Mouse (Mus musculus): Measurements from ENCODE around the gene Cd101. TPM values are rescaled to one million over a fixed set of nuclear protein-coding genes. Genes with fewer than 3 reads are reported as not detected.

Gene Cd101
- polyA plus RNA-seq, 1 experiment from 2014 or later = 0.23 TPM

DNA sequence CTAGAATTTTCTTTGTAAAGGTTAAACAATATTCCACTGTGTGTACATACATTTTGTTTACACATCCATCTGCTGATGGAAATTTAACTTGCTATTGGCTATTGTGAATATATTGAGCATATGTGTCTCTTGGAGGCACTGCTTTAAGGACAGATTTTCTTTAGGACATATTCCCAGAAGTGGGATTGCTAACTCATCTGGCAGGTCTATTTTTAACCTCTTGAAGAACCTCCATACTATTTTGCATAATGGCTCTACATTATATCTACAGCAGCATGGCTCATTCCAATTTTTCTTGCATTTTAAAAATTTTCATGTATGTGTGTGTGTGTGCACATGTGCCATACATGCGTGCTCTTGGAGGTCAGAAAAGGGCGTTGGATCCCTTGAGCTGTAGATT lies 6.6 kb upstream of the Cd101 start:
- no peak overlapping the region for H3K4me2 ChIP-seq
- no peak for ATAC-seq (ENCODE audit: insufficient number of reproducible peaks, low FRiP score, low TSS enrichment, low read depth)
- H3K4me3 ChIP-seq = no peak overlapping the region
- H3K27ac ChIP-seq = no peak overlapping the region
- H3K9me3 ChIP-seq = no peaks in the 10 kb centered on the region
- H3K36me3 ChIP-seq = no peaks in the 10 kb centered on the region
- H3K9ac ChIP-seq = no peak overlapping the region
- no peaks in the 10 kb centered on the region for H3K27me3 ChIP-seq
- WGBS = 94% methylated on average over 2 of the region's 2 CpGs
- H3K4me1 ChIP-seq = peaks cover 13% of the 10 kb centered on the region

DNA sequence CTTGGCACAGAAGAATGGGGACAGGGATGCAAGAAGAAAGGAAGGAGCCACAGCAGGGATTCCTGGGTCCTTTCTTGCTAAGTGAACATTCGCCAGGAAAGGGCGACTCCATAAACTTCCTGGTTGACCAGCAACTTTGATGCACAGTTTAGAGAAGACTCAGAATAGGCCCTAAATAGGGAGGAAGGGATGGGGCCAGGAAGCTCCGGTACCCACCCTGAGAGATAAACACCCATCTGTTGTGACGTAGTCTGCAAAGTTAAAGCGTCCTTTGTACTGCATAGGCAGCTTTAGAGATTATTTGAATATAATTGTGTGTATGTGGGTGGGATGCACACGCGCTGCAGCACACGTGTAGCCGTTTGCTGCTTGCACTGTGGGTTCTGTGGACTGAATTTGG lies 5.2 kb upstream of the Cd101 start:
- H3K4me2 ChIP-seq = no peak overlapping the region
- no peak for ATAC-seq (ENCODE audit: insufficient number of reproducible peaks, low FRiP score, low TSS enrichment, low read depth)
- no peaks in the 10 kb centered on the region for H3K27me3 ChIP-seq
- no peaks in the 10 kb centered on the region for H3K9me3 ChIP-seq
- H3K27ac ChIP-seq = no peak overlapping the region
- 90% methylated on average over 9 of the region's 9 CpGs for WGBS
- no peak overlapping the region for H3K4me3 ChIP-seq
- H3K36me3 ChIP-seq = no peaks in the 10 kb centered on the region
- H3K9ac ChIP-seq = no peak overlapping the region
- H3K4me1 ChIP-seq = peaks cover 13% of the 10 kb centered on the region

DNA sequence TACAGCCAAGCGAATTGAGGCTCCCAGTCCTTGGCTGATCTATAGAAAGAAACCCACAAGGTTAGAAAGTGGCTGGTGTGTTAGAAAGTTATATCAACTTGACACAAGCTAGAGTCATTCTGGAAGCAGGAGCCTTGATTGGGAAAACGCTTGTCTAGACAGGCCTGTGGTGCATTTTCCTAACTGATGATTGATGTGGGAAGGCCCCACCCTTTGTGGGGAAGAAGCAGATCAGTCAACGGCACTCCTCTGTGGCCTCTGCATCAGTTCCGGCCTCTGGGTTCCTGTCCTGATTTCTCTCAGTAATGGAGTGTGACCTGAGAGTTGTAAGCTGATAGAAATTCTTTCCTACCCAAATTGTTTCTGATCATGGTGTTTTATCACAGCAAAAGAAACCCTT lies 4.3 kb upstream of the Cd101 start:
- no peak for ATAC-seq (ENCODE audit: insufficient number of reproducible peaks, low FRiP score, low TSS enrichment, low read depth)

DNA sequence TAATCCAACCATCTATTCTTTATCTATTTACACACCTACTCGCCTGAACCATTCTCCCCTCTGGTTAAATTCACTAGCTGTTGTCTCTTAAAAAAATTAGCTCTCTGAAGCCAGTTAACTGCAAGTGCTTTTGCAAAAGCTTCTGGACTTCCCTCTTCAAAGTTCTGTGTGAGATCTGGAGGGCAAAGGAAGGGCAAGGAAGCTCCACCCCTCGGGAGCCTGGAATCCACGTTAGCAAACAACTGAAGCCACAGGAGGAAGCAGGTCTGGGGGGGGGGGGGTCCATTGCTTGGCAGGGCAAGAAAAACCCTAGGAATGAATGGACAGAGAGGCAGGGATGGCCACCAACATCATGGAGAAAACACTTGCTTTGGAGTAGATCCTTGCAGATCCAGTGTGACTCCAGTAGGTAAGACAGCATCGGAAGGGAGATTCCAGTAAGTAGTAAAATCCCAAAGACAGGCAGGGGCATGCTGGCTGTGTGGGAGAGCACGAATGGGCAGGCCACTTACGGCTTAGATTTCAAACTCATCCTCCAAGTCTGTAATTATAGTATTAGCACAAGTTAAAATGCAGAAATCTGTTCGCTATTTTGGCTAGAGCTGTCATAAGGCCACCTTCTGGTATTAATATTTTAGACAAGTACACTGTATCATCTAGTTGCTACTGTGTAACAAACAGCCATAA lies 2.2 kb upstream of the Cd101 start:
- H3K36me3 ChIP-seq = no peaks in the 10 kb centered on the region
- 39% methylated on average over 7 of the region's 7 CpGs for WGBS

More for the DNA sequence above, 4.3 kb upstream of the Cd101 start:
- Histone ChIP-seq H3K4me2 (no peak overlapping the region), H3K27me3 (no peaks in the 10 kb centered on the region), H3K27ac (no peak overlapping the region), H3K4me3 (no peak overlapping the region), H3K9ac (no peak overlapping the region), H3K9me3 (no peaks in the 10 kb centered on the region), H3K4me1 (peaks cover 13% of the 10 kb centered on the region), H3K36me3 (no peaks in the 10 kb centered on the region)
- 54% methylated on average over 4 of the region's 4 CpGs for WGBS

DNA sequence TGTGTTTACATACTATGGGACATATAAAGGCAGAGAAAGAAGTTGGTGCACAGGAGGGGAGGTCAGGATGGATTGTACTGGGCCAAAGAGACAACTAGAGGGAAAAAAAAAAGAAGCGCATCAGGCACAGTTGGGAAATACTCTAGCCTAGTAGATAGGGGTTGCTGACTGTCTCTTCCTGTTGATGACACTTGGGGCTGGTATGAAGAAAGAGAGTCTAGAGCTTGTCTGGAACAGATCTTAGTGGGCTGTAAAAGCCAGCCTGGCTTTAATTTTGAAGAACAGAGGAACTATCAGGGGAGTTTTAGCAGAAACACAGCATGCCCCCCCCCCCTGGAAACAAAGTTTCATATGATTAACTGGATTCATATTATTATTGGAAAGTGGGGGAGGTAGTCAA lies 1.3 kb upstream of the Cd101 start:
- 96% methylated on average over 1 of the region's 1 CpGs for WGBS
- ATAC-seq (ENCODE audit: insufficient number of reproducible peaks, low FRiP score, low TSS enrichment, low read depth) = no peak
- Histone ChIP-seq H3K4me3 (no peak overlapping the region), H3K27ac (no peak overlapping the region), H3K4me2 (no peak overlapping the region), H3K36me3 (no peaks in the 10 kb centered on the region), H3K27me3 (no peaks in the 10 kb centered on the region), H3K9ac (no peak overlapping the region), H3K4me1 (peaks cover 4% of the 10 kb centered on the region; the same call in 1 of the 2 replicates), H3K9me3 (no peaks in the 10 kb centered on the region)

More for the DNA sequence above, 2.2 kb upstream of the Cd101 start:
- Histone ChIP-seq H3K4me1 (peaks cover 4% of the 10 kb centered on the region; the same call in 1 of the 2 replicates), H3K9ac (no peak overlapping the region), H3K27me3 (no peaks in the 10 kb centered on the region), H3K27ac (no peak overlapping the region), H3K4me2 (no peak overlapping the region), H3K4me3 (no peak overlapping the region), H3K9me3 (no peaks in the 10 kb centered on the region)
- ATAC-seq (ENCODE audit: insufficient number of reproducible peaks, low FRiP score, low TSS enrichment, low read depth) = no peak

DNA sequence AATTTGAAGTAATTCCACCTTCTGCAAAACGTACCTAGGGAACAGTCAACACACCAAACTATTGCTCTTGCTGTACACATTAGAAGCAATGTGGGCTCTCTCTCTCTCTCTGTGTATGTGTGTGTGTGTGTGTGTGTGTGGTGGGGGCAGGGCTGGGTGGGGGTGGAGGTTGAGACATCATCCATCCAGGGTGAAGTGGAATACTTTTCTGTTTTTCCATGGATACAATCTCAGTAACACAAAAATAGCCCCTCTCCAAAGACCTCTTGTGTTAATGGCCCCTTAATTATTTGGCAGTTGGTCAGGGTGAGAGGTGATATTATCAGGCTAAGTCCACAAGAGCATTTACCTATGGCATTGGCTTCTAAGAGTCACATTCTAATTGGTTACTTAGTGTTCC lies 2.6 kb downstream of the Cd101 start:
- Histone ChIP-seq H3K4me2 (no peak overlapping the region), H3K4me1 (no peaks in the 10 kb centered on the region), H3K27ac (no peak overlapping the region), H3K4me3 (no peak overlapping the region), H3K9ac (no peak overlapping the region), H3K36me3 (no peaks in the 10 kb centered on the region), H3K9me3 (no peaks in the 10 kb centered on the region), H3K27me3 (no peaks in the 10 kb centered on the region)
- WGBS = 57% methylated on average over 1 of the region's 1 CpGs
- ATAC-seq (ENCODE audit: insufficient number of reproducible peaks, low FRiP score, low TSS enrichment, low read depth) = no peak

DNA sequence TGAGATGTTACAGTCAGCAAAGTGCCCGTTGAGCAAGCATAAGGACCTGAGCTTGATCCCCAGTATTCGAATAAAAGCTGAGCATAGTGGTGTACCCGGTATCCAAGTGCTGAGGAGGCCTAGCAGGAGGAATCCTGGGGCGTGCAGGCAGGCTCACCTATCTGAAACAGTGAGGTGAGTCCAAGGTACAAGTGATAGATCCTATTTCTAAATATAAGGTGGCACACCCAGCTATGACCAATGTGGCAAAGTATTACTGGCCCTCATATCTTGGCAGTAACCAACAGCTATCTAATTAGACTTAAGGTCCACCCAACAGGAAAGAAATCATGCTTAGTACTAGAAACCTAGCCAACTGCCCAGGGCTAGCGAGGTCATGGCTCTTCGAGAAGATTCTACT lies 6.4 kb downstream of the Cd101 start:
- Histone ChIP-seq H3K36me3 (no peaks in the 10 kb centered on the region), H3K4me3 (no peak overlapping the region), H3K4me2 (no peak overlapping the region), H3K4me1 (no peaks in the 10 kb centered on the region), H3K9ac (no peak overlapping the region), H3K27ac (no peak overlapping the region), H3K9me3 (no peaks in the 10 kb centered on the region), H3K27me3 (no peaks in the 10 kb centered on the region)
- WGBS = 92% methylated on average over 6 of the region's 6 CpGs
- no peak for ATAC-seq (ENCODE audit: insufficient number of reproducible peaks, low FRiP score, low TSS enrichment, low read depth)

DNA sequence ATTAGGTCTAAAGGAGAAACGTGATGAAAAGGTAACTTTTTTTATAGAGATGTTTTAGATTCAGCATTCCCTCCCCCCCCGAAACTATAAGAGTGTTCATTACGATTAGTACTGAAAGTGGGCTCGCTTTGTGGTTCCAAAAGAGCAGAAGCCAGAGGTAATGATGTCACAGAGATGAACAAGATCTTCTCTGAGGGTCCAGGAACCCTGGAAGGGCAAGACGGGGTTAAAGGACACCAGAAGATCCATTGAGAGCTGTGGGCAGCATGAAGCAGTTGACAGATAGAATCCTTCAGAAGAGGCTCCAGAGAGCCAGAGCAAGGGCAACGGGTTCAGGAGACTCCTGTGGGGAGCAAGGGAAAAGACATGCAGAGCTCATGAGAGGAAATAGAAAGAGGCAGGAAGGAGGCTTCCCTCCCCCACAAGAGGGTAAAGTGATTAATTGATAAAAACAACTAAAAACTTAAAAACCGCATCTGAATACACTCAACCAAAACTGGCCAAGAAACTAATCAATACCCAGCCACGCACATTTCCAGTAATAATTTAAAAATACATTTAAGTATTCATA lies 7.8 kb downstream of the Cd101 start:
- 76% methylated on average over 8 of the region's 8 CpGs for WGBS

DNA sequence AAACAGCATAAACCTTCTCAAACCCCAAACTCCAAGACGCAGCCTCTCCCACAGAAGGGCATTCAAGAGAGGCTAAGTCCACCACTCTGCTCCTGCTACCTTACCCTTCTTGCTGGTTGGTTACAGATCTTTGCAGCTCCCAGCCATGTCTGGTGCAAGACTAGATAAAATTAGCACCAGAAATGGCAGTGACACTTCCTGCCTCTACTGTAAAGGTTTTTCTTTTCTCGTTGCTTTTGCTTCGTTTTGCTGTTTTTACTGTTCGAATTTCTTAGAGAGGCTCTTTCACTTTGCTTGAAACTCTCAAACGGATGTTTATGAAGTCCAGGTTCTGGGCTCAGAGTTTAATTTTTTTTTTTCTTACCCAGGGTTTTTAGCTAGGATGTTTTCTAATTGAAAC lies 8.3 kb downstream of the Cd101 start:
- Histone ChIP-seq H3K4me1 (no peaks in the 10 kb centered on the region), H3K36me3 (no peaks in the 10 kb centered on the region), H3K27me3 (no peaks in the 10 kb centered on the region), H3K4me2 (no peak overlapping the region), H3K27ac (no peak overlapping the region), H3K4me3 (no peak overlapping the region), H3K9ac (no peak overlapping the region), H3K9me3 (no peaks in the 10 kb centered on the region)
- ATAC-seq (ENCODE audit: insufficient number of reproducible peaks, low FRiP score, low TSS enrichment, low read depth) = no peak
- 81% methylated on average over 5 of the region's 5 CpGs for WGBS

More for the DNA sequence above, 7.8 kb downstream of the Cd101 start:
- Histone ChIP-seq H3K27me3 (no peaks in the 10 kb centered on the region), H3K36me3 (no peaks in the 10 kb centered on the region), H3K9ac (no peak overlapping the region), H3K4me2 (no peak overlapping the region), H3K27ac (no peak overlapping the region), H3K9me3 (no peaks in the 10 kb centered on the region), H3K4me1 (no peaks in the 10 kb centered on the region), H3K4me3 (no peak overlapping the region)
- no peak for ATAC-seq (ENCODE audit: insufficient number of reproducible peaks, low FRiP score, low TSS enrichment, low read depth)

DNA sequence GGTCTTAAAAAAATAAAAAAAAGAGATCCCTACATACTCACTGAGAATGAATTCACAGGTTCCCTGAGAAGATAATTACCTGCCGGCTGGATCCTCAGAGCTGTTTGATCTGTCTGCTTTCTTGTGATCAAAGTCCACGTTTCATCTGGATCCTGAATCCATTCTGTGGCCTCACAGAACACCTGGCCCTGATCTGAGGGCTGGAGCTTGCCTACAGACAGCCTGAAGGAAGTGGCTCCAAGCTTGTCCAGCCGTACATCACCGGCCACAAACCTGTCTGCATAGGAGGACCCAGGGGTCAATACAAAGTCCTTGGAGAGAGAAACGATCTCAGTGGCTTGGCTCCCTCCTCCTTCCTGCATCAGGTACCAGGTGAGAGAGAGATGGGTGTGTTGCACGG lies 10.9 kb downstream of the Cd101 start:
- WGBS = 60% methylated on average over 6 of the region's 6 CpGs
- Histone ChIP-seq H3K9ac (no peak overlapping the region), H3K27me3 (no peaks in the 10 kb centered on the region), H3K4me2 (no peak overlapping the region), H3K4me1 (peaks cover 6% of the 10 kb centered on the region; the same call in 1 of the 2 replicates), H3K27ac (no peak overlapping the region), H3K36me3 (no peaks in the 10 kb centered on the region), H3K9me3 (no peaks in the 10 kb centered on the region), H3K4me3 (no peak overlapping the region)
- no peak for ATAC-seq (ENCODE audit: insufficient number of reproducible peaks, low FRiP score, low TSS enrichment, low read depth)

DNA sequence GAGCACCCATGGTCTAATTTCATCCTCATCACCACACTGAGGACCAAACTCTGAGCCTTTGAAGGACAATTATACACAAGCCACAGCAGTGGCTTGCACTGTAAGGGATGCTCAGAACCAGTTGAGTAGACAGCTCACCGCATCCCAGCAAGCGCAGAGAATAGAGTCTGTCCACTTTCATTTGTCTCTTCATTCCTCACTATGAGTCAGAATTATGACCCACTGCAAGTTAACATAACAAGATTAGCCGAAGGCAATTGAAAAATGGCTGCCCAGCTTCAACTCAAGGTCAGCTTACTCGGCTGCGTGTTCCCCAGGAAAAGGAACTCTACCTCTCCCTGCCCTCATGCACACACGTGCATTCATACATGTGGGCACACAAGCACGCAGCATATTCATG lies 13.3 kb downstream of the Cd101 start:
- peaks cover 10% of the 10 kb centered on the region; the same call in 1 of the 2 replicates for H3K4me1 ChIP-seq
- no peaks in the 10 kb centered on the region for H3K36me3 ChIP-seq
- no peak overlapping the region for H3K4me2 ChIP-seq
- WGBS = 88% methylated on average over 7 of the region's 7 CpGs
- H3K4me3 ChIP-seq = no peak overlapping the region
- H3K9me3 ChIP-seq = no peaks in the 10 kb centered on the region
- ATAC-seq (ENCODE audit: insufficient number of reproducible peaks, low FRiP score, low TSS enrichment, low read depth) = no peak
- no peaks in the 10 kb centered on the region for H3K27me3 ChIP-seq
- H3K9ac ChIP-seq = no peak overlapping the region
- no peak overlapping the region for H3K27ac ChIP-seq

DNA sequence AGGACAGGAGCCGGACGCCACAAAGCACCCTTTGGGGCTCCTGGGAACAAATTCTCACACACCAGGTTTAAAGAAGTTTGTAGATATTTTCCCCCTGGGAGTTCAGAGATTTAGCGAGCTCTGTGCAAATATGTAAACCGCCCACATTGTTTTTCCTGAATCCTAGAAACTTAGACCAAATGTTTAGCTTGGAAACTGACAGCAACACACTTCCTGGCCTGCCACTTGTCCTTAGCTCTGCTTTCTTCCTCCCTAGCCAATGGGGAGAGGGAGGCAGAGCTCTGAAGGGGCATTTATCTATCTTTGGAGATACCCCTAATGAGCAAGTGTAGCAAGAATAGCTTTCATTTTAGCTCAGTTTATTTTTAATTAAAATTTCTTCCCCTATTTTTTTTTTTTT lies 14.1 kb downstream of the Cd101 start:
- Histone ChIP-seq H3K4me1 (peaks cover 10% of the 10 kb centered on the region; the same call in 1 of the 2 replicates), H3K27me3 (no peaks in the 10 kb centered on the region), H3K36me3 (no peaks in the 10 kb centered on the region), H3K4me2 (no peak overlapping the region), H3K27ac (0 out of 2 replicates have a peak overlapping the region, but pooled peaks have one; percentile 38), H3K9ac (no peak overlapping the region), H3K4me3 (no peak overlapping the region), H3K9me3 (no peaks in the 10 kb centered on the region)
- WGBS = 33% methylated on average over 4 of the region's 4 CpGs
- no peak for ATAC-seq (ENCODE audit: insufficient number of reproducible peaks, low FRiP score, low TSS enrichment, low read depth)

Measured in limb, embryonic 15.5 days (tissue).